Mouse (Mus musculus) hindbrain, embryonic 13.5 days (tissue): ENCODE measurements at regions not wholly inside any gene's neighbourhood (a gene's known extent, or its start where the extent isn't known, plus 50 kb on each side); places are given as distances from the start of the nearest gene placed in this dataset.

ENCODE experiments used
- ATAC-seq: fragments of 200-750 bp; cut with Nextera tagmentation; 2 replicates; pipeline ENCODE4 v1.8.0; 2017; ENCODE audit warnings: moderate TSS enrichment; ENCODE audit not compliant: low FRiP score
- H3K27ac ChIP-seq: fragments of 300-500 bp; sonication (generic); 2 replicates; pipeline ENCODE4 v1.5.1; 2015; ENCODE audit warnings: inconsistent platforms, mild to moderate bottlenecking, moderate library complexity
- H3K27me3 ChIP-seq: fragments of 300-500 bp; sonication (generic); 2 replicates; pipeline ENCODE4 v1.6.1; 2015; ENCODE audit warnings: mild to moderate bottlenecking, inconsistent platforms
- H3K36me3 ChIP-seq: fragments of 300-500 bp; sonication (generic); 2 replicates; pipeline ENCODE4 v1.6.1; 2015; ENCODE audit warnings: mild to moderate bottlenecking, inconsistent platforms
- H3K4me1 ChIP-seq: fragments of 300-500 bp; sonication (generic); replicated peaks from 2 replicates; pipeline ENCODE4 v1.6.1; 2015; ENCODE audit warnings: inconsistent platforms
- H3K4me2 ChIP-seq: fragments of 300-500 bp; sonication (generic); 2 replicates; pipeline ENCODE4 v1.6.1; 2015; ENCODE audit warnings: inconsistent platforms, mild to moderate bottlenecking, moderate library complexity
- H3K4me3 ChIP-seq: fragments of 300-500 bp; sonication (generic); 2 replicates; pipeline ENCODE4 v1.5.1; 2015; ENCODE audit warnings: mild to moderate bottlenecking, inconsistent platforms
- H3K9ac ChIP-seq: fragments of 300-500 bp; sonication (generic); 2 replicates; pipeline ENCODE4 v1.6.1; 2015; ENCODE audit warnings: mild to moderate bottlenecking, inconsistent platforms
- H3K9me3 ChIP-seq: fragments of 300-500 bp; sonication (generic); 2 replicates; pipeline ENCODE4 v1.6.1; 2016; ENCODE audit warnings: inconsistent platforms
- WGBS: fragments of 180-500 bp; shearing (Covaris S2); methylation state at CpG from one replicate; pipeline ENCODE4 v1.1.7; 2015; 5-methylcytosine and 5-hydroxymethylcytosine counted together

- Histone ChIP-seq H3K9ac (no peak overlapping the region), H3K27me3 (no peaks in the 10 kb centered on the region), H3K4me2 (peak overlapping the region; percentile 30), H3K36me3 (no peaks in the 10 kb centered on the region), H3K27ac (no peak overlapping the region), H3K4me1 (peaks cover 7% of the 10 kb centered on the region; the same call in 1 of the 2 replicates), H3K9me3 (no peaks in the 10 kb centered on the region), H3K4me3 (0 out of 2 replicates have a peak overlapping the region, but pooled peaks have one; percentile 6)
- 55% methylated on average over 20 of the region's 20 CpGs for WGBS
- ATAC-seq, result peak; percentile 74
These were observed 285.6 kb downstream of the Ptbp2 start for GRCm38 (mm10) chr3:119498711-119499110.

GRCm38 (mm10) chr3:119497880-119498279 is 286.4 kb downstream of the Ptbp2 start:
- no peak overlapping the region for H3K4me2 ChIP-seq
- H3K4me3 ChIP-seq, result no peak overlapping the region
- H3K27me3 ChIP-seq, result no peaks in the 10 kb centered on the region
- WGBS, result 56% methylated on average over 7 of the region's 7 CpGs
- H3K27ac ChIP-seq, result no peak overlapping the region
- peaks cover 7% of the 10 kb centered on the region; the same call in 1 of the 2 replicates for H3K4me1 ChIP-seq
- no peak overlapping the region for H3K9ac ChIP-seq
- no peak for ATAC-seq
- no peaks in the 10 kb centered on the region for H3K36me3 ChIP-seq
- H3K9me3 ChIP-seq, result no peaks in the 10 kb centered on the region

GRCm38 (mm10) chr3:119494580-119494979 is 289.7 kb downstream of the Ptbp2 start:
- Histone ChIP-seq H3K4me2 (no peak overlapping the region), H3K27ac (no peak overlapping the region), H3K4me1 (peaks cover 7% of the 10 kb centered on the region; the same call in 1 of the 2 replicates), H3K4me3 (no peak overlapping the region), H3K36me3 (no peaks in the 10 kb centered on the region), H3K9ac (no peak overlapping the region), H3K27me3 (no peaks in the 10 kb centered on the region), H3K9me3 (no peaks in the 10 kb centered on the region)
- WGBS, result 62% methylated on average over 5 of the region's 5 CpGs
- no peak for ATAC-seq

- 56% methylated on average over 1 of the region's 1 CpGs for WGBS
- Histone ChIP-seq H3K27me3 (no peaks in the 10 kb centered on the region), H3K4me1 (no peaks in the 10 kb centered on the region), H3K4me3 (no peak overlapping the region), H3K4me2 (no peak overlapping the region), H3K27ac (no peak overlapping the region), H3K9ac (no peak overlapping the region), H3K9me3 (no peaks in the 10 kb centered on the region), H3K36me3 (no peaks in the 10 kb centered on the region)
- ATAC-seq, result no peak
These were observed 291.6 kb downstream of the Ptbp2 start for GRCm38 (mm10) chr3:119492627-119493026.

DNA sequence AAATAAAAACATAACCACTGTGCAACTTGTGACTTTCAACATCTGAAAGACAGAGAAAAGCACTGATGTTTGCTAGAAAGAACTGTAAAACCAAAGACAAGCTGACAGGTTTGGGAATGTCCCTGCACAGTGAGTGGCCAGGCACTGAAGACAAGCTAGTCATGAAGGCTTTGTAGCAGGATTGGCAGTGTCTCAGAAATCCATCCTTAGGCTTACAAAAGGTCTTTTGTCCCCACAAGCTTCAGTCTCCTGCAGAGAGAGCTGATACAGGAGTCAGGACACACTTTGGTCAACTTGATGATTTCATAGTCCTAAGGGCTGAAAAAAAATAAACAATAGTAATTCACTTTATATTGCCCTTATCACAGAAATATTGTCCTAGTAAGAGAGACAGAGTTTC is 294.9 kb downstream of the Ptbp2 start:
- no peak overlapping the region for H3K27ac ChIP-seq
- H3K4me1 ChIP-seq, result no peaks in the 10 kb centered on the region
- no peaks in the 10 kb centered on the region for H3K27me3 ChIP-seq
- H3K9ac ChIP-seq, result no peak overlapping the region
- no peaks in the 10 kb centered on the region for H3K36me3 ChIP-seq
- ATAC-seq, result no peak
- H3K9me3 ChIP-seq, result peaks cover 5% of the 10 kb centered on the region; the same call in 1 of the 2 replicates
- H3K4me3 ChIP-seq, result no peak overlapping the region
- no peak overlapping the region for H3K4me2 ChIP-seq
